Mouse (Mus musculus) bone marrow, adult 2 months (tissue): ENCODE measurements at regions not wholly inside any gene's neighbourhood (a gene's known extent, or its start where the extent isn't known, plus 50 kb on each side); places are given as distances from the start of the nearest gene placed in this dataset.

Experiments
- H3K27ac ChIP-seq: fragments of 200-500 bp; 2 replicates; pipeline ENCODE4 v1.5.1; 2012; ENCODE audit warnings: low read depth, mild to moderate bottlenecking, control low read depth, inconsistent platforms, low read length; ENCODE audit not compliant: control insufficient read depth, poor library complexity, insufficient read depth
- H3K4me1 ChIP-seq: fragments of 200-500 bp; 2 replicates; pipeline ENCODE4 v1.6.1; 2011; ENCODE audit warnings: low read length; ENCODE audit not compliant: control insufficient read depth, insufficient read depth
- H3K4me3 ChIP-seq: fragments of 200-500 bp; replicated peaks from 2 replicates; pipeline ENCODE3; 2011; ENCODE audit warnings: mild to moderate bottlenecking, low read depth, low read length, control low read depth; ENCODE audit not compliant: control insufficient read depth
- CTCF ChIP-seq: fragments of 200-500 bp; IDR thresholded peaks from 2 replicates; pipeline ENCODE4 v1.5.1; 2011; ENCODE audit warnings: low read length, control low read depth; ENCODE audit not compliant: control insufficient read depth, insufficient read depth
- POLR2A ChIP-seq: fragments of 200-500 bp; IDR thresholded peaks from 2 replicates; pipeline ENCODE4 v1.6.1; 2011; ENCODE audit warnings: low read depth, mild to moderate bottlenecking, control low read depth, low read length, borderline replicate concordance; ENCODE audit not compliant: control insufficient read depth
- WGBS: fragments of 180-500 bp; shearing (Covaris S2); methylation state at CpG from one replicate; pipeline ENCODE4 v1.1.7; 2018; 5-methylcytosine and 5-hydroxymethylcytosine counted together

DNA sequence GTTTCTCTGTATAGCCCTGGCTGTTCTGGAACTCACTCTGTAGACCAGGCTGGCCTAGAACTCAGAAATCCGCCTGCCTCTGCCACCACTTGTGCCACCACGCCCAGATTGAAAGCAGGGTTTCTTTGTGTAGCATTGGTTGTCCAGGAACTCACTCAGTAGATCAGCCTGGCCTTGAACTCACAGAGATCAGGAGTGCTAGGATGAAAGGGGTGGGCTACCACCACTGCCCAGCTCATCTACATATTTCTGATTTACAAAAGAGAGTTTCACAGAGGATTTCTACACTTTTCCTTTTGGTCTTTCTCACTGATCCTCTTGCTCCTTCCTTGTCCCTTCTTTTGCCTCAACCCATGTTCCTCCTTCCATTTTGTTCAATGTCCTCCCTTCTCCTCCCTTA lies 53.1 kb upstream of the Lbx1 start:
- TF ChIP-seq CTCF (no peak), POLR2A (no peak)
- 67% methylated on average over 2 of the region's 2 CpGs for WGBS
- Histone ChIP-seq H3K4me1 (no peaks in the 10 kb centered on the region), H3K27ac (no peak overlapping the region), H3K4me3 (no peak overlapping the region)

DNA sequence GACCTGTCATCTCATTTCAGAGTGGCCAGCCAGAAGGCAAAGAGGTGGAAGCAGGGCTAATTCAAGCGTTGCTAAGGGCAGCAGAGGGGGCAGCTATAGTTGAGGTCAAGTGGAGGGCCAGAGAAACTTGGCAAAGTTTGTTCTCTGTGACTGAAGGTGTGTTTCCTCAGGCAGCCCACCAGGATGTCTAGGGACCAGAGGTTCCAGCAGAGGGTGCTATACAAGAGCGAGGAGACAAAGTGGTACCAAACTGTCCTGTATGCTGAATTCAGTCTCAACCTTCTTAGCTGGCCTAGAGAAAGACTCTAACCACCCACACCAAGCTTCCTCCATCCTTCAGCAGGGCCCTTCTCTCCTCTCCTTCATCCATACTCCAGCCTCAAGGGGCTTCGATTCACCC lies 62.2 kb upstream of the Lbx1 start:
- no peaks in the 10 kb centered on the region for H3K4me1 ChIP-seq
- no peak overlapping the region for H3K27ac ChIP-seq
- TF ChIP-seq CTCF (peak; percentile 40; the same call in 1 of the 2 replicates), POLR2A (no peak)
- H3K4me3 ChIP-seq = no peak overlapping the region
- WGBS = 30% methylated on average over 3 of the region's 3 CpGs

DNA sequence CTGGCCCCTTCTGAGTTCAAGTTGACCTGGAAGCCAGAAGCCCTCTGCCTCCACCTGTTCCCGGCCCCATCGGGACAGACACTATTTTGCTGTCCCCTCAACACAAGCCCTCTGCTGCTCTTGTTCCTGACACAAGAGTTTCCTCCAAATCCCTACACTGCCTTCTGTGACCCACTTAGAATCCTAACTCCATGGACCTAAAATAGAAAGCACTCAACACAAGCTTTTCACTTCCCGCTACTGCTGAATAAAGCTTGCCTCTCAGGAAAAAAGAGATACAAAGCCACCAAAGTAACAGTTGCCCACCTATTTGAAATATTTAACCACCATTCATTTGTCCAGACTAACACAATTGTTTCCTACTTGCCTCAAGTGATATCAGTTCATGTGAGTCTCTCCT lies 63.7 kb upstream of the Lbx1 start:
- H3K27ac ChIP-seq = no peak overlapping the region
- no peak for TF ChIP-seq POLR2A
- TF ChIP-seq CTCF = no peak
- WGBS = 86% methylated on average over 3 of the region's 3 CpGs
- no peaks in the 10 kb centered on the region for H3K4me1 ChIP-seq
- H3K4me3 ChIP-seq = no peak overlapping the region

DNA sequence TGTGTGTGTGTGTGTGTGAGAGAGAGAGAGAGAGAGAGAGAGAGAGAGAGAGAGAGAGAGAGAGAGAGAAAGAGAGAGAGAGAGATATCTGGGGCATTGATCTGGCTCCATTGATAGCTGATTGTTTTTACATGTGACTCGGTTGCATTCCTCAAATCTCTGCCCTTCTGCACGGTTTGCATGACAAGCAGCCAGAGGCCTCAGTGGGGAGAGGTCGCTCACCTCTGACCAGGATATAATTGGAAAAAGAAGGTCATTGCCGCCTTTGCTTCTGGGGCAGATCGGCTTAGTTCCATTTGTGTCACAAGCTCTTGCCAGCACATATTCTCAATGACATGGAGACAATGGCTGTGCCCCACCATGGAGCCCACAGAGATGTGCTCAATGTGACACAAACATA lies 63.8 kb upstream of the Btrc start:
- TF ChIP-seq POLR2A (no peak), CTCF (no peak)
- WGBS = 53% methylated on average over 5 of the region's 5 CpGs
- Histone ChIP-seq H3K27ac (no peak overlapping the region), H3K4me3 (no peak overlapping the region), H3K4me1 (no peaks in the 10 kb centered on the region)

DNA sequence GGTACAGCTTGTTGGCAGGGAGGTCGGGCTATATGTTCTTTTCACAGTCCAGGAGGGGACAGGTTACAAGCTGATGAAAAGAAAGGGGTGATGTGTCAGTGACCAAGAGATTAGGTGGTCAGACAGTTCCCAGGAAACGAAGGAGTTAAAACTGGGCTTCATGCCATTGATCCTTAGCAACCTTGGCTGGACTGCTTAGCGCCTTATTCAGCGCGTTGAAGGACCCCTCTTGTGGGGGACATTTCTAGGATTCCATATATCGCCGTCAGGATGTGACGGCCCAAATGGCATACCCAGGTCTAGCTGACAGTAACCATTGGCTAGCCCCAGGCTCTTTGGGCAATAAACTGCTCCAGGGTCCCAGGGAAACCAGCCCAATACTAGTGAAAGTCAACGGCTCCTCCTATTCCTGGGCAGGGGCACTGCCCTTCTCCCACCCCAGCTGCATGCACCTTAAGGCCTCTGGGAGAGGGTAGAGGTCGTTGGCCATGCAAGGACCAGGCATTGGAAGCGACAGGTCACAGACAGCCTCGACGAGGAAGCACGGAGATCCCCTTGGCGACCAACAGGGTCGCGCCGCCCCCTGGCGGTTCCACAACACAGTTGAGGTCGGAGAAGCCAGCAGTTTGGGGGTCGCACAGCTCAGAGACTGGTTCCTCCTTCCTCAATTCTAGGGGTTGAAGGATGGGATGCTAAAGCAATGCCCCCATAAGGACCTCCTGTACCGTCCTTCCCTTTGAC lies 62.7 kb upstream of the Btrc start:
- WGBS = 9% methylated on average over 22 of the region's 22 CpGs
- Histone ChIP-seq H3K4me1 (no peaks in the 10 kb centered on the region), H3K4me3 (no peak overlapping the region), H3K27ac (no peak overlapping the region)
- TF ChIP-seq CTCF (peak; percentile 27; the same call in 1 of the 2 replicates), POLR2A (no peak)

DNA sequence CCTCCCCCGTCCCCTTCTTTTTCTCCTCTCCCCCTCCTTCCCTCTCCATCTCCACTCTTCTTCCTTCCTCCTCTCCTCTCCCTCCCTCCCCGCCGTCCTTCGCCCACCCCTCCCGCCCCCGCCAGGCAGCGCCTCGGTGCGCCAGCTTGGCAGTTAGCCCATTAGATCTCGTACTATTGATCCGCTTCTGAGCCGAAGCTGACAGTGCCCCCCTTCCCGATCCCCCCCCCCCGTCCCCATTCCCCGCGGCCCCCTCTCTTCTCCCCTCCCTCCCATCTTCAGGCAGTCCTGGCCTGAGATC lies 62.2 kb upstream of the Btrc start:
- TF ChIP-seq POLR2A = no peak
- TF ChIP-seq CTCF = no peak
- H3K27ac ChIP-seq = no peak overlapping the region
- H3K4me3 ChIP-seq = no peak overlapping the region
- 5% methylated on average over 15 of the region's 16 CpGs for WGBS
- no peaks in the 10 kb centered on the region for H3K4me1 ChIP-seq

DNA sequence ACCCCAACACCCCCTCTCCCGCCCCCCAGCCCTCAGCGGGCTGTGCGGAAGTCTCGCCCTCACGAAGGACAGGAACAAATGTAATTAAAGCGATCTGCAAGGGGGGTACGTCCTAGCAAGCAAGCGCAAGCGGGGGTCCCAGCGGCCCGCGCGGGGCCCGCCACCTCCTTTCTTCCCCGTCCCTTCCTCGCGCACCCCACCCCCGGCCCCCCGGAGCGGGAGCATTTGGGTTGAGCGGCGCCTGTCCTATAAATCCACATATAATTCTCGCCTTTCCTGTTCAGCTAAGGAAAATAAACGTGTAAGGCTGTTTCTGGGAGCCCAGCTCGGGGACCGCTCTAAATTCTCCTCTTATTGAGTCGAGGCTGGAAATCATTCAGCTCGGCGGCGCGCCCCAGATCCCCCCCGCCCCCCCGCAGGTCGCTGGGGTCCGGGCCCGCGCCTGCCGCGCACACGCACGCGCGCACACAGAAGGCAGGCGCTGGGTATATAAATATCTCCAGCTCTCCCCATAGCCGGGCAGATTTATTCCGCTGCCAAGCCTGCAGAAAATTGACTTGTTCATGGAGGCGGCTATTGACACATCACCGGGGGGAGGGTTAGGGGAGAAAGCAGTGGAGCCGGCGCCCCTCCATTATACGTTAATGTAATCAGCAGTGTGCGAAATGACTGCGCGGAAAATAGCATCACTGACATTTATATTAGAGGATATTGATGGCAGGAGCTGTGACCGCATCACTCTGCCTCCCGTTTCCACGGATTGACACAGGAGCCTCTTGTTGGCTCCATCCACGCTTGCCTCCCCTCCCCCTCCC lies 61.6 kb upstream of the Btrc start:
- TF ChIP-seq CTCF (no peak), POLR2A (no peak)
- Histone ChIP-seq H3K27ac (no peak overlapping the region), H3K4me3 (no peak overlapping the region), H3K4me1 (no peaks in the 10 kb centered on the region)
- whole genome bisulfite sequencing = under 1% methylated on average over 58 of the region's 58 CpGs

DNA sequence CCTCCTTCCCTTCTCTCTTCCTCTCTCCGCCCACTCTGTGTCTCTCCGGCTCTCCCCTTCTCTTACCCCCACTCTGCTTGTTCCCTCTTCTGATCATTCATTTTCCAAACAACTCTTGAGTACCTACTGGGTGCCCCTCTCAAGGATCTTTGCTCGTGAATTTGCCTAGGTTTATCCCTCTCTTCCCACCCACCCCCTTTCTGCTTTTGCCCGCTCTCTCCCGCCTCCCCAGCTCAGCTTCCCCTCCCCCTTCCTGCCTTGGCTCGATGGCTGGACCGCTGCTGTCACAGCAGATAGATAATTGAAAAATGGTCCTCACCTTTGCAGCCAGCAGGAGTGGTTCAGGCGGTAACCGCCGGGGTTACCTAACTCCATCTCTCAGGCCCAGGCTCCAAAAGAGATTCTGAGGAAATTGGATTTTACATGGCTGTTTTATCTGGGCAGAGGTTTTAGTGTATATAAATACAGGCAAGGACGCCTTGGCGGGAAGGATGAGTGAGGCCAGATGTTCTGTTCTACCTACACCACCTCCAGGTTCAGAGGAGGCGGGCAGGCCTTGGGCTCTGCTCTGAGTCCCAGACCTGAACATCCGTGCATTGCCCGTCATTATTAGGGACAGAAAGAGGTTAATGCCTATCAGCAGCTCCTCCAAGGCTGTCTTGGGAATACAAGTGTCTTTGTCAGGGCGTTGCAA lies 60.8 kb upstream of the Btrc start:
- H3K4me3 ChIP-seq = no peak overlapping the region
- no peak for TF ChIP-seq POLR2A
- H3K4me1 ChIP-seq = no peaks in the 10 kb centered on the region; the same call in 1 of the 2 replicates
- 20% methylated on average over 16 of the region's 16 CpGs for WGBS
- no peak overlapping the region for H3K27ac ChIP-seq
